Mouse (Mus musculus) lung, adult 2 months (tissue): ENCODE results near the gene Ano5. TPM values are rescaled to one million over a fixed set of nuclear protein-coding genes. Genes with fewer than 3 reads are reported as not detected.

Experiments used
- DNase-seq: peaks from one replicate; pipeline ENCODE4 v3.0.0; 2022
- H3K4me1 ChIP-seq: fragments of 200-500 bp; 2 replicates; pipeline ENCODE4 v1.6.1; 2011; ENCODE audit warnings: low read length; ENCODE audit not compliant: control insufficient read depth, insufficient read depth
- H3K4me3 ChIP-seq: fragments of 200-500 bp; replicated peaks from 2 replicates; pipeline ENCODE3; 2011; ENCODE audit warnings: low read depth, mild to moderate bottlenecking, control low read depth, low read length; ENCODE audit errors: extremely low read depth
- CTCF ChIP-seq: fragments of 200-500 bp; IDR thresholded peaks from 2 replicates; pipeline ENCODE4 v1.5.1; 2011; ENCODE audit warnings: mild to moderate bottlenecking, low read length, control low read depth; ENCODE audit not compliant: insufficient read depth
- POLR2A ChIP-seq: fragments of 200-500 bp; IDR thresholded peaks from 2 replicates; pipeline ENCODE4 v1.6.1; 2011; ENCODE audit warnings: low read depth, mild to moderate bottlenecking, control low read depth, low read length, borderline replicate concordance; ENCODE audit errors: extremely low read depth
- whole genome bisulfite sequencing: fragments of 180-500 bp; shearing (Covaris S2); methylation state at CpG from one replicate; pipeline ENCODE4 v1.1.7; 2018; 5-methylcytosine and 5-hydroxymethylcytosine counted together
- polyA plus RNA-seq: library from polyadenylated mRNA; depleted of rRNA; stranded (reverse); fragments of >200 nt; gene quantifications from 2 replicates; pipeline ENCODE4 v1.2.3, GENCODE M21; 2012

Ano5 gene
- polyA plus RNA-seq, 1 experiment = 0.53 TPM

DNA sequence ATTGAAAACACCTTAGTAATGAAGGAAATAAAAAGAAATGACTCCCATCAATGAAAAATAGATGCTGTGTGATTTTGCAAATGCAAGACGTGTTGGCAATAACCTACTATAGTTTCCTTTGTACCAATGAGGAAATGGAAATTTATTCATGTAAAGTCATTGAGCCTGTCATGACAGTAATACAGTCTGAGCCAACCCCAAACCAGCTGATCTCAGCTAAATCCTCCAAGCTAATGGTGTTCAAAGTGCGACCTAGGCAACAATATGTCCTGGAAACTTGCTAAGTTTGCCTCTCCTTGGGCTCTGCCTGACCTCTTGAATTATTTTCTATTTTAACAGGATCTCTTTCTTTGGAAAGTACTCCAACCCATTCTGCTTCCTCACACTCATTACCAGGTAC, 107.6 kb downstream of the Ano5 start:
- WGBS = 31% methylated on average over 2 of the region's 2 CpGs
- Histone ChIP-seq H3K4me3 (no peak overlapping the region), H3K4me1 (no peaks in the 10 kb centered on the region)
- no peak for DNase-seq
- TF ChIP-seq CTCF (no peak), POLR2A (no peak)

DNA sequence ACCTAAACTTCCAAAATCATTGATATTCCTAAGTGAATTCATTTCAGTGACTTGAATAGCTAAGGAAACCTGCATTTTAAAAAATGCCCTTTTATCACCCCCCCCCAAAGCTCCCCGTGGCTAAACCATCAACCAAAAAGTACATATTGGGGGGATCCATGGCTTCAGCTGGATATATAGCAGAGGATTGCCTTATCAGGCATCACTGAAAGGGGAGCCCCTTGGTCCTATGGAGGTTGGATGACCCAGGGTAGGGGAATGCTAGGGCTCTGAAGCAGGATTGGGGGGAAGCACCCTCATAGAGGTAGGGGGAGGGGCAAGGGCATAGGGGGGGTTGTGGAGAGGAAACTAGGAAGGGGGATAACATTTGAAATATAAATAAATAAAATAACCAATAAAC, 109.1 kb downstream of the Ano5 start:
- no peak for DNase-seq

DNA sequence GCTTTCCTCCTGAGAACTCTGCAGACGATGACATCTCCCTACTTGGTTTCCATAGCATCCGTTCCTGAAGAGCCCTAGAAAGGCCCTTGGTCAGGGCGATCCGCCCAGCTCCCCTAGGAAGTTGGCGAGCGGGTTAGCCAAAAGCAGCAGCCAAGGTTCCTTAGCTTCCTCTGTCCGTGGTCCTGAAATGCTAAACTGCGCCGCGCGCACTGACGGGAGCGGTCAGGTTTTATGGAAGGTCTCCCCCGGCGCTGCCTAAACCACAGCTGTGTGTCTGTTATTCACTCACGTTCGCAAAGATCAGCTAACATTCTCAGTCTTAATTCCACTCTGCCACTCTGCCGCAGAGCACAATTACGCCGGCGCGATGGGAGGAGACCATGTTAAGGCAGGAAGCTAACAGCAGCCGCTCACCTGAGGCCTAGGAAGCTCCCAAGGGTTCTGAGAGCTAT, 110.9 kb downstream of the Ano5 start, which contains the start of gene Slc17a6:
TSS of gene Slc17a6 (plus strand) at position 313 of the 452 bp plus-strand sequence.
- DNase-seq = no peak
- WGBS = 3% methylated on average over 23 of the region's 23 CpGs
- TF ChIP-seq CTCF = no peak
- TF ChIP-seq POLR2A = no peak
- H3K4me1 ChIP-seq = no peaks in the 10 kb centered on the region
- H3K4me3 ChIP-seq = no peak within 1 kb of the TSS

More for the DNA sequence above, 109.1 kb downstream of the Ano5 start:
- WGBS = 24% methylated on average over 1 of the region's 1 CpGs
- H3K4me1 ChIP-seq = no peaks in the 10 kb centered on the region
- TF ChIP-seq POLR2A = no peak
- TF ChIP-seq CTCF = no peak
- no peak overlapping the region for H3K4me3 ChIP-seq

DNA sequence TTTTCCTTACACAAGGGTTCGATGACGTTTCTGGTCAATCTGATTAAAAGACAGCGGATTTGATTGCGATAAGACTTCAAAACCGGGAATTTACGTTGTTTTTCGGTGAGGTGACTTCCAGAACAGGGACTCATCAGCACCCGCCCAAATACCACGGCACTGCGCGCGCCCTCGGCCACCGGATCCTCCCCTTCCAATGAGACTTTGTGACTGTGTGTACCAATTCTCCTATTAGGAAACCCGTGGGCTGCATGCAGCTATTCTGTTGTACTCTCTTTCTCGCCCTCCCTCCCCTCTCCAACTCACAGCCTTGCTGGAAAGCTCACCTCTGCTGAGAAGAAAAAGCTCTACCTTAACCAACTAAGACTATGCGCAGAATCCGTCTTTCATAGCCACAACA, 111.4 kb downstream of the Ano5 start:
- DNase-seq = no peak
- no peaks in the 10 kb centered on the region for H3K4me1 ChIP-seq
- 3% methylated on average over 18 of the region's 18 CpGs for WGBS
- H3K4me3 ChIP-seq = no peak overlapping the region
- TF ChIP-seq POLR2A (no peak), CTCF (no peak)

DNA sequence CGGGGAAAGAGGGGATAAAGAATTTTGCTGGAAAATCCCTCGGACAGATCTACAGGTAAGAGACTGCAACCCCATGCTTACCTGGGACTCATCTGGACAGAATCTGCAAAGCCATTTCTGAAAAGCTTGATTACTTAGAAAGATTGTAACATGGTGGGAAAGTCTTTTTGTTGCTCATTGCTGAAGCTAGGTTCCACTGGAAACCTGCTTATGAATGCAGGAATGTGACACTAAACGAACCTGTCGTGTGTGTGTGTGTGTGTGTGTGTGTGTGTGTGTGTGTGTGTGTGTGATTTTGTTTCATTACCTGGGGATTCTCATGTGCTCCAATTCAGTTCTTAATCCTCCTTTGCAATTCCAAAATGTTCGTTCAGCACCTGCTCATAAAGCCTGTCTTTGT, 111.8 kb downstream of the Ano5 start:
- 4% methylated on average over 5 of the region's 5 CpGs for WGBS
- H3K4me3 ChIP-seq = no peak overlapping the region
- H3K4me1 ChIP-seq = no peaks in the 10 kb centered on the region
- DNase-seq = no peak
- TF ChIP-seq POLR2A = no peak
- no peak for TF ChIP-seq CTCF

DNA sequence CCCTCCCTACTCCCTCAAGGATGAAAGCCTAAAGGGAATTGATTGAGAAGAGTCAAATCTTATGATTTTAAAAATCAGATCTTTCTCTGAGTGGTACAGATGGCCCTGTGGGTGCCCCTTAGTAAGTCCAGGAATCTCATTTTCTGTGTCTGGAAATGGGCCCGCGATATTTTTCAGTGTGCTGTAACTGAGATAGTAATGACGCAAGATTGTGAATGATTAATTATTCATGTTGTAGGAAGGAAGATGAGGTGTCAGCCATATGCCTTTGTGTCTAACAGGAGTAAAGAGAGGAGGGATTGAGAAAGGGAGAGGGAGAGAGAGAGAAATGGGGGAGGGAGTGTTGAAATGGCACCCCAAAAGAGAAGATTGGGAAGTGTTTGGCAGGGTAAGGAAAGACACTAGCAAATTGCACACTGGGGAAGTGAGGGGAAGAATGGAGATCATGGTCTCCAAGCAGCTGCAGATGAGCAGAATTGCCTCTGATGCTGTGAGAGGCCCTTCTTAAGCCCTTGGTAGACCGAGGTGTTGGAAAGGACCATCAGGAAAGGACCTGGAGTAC, 113.6 kb downstream of the Ano5 start:
- WGBS = 4% methylated on average over 4 of the region's 4 CpGs
- DNase-seq = no peak
- H3K4me3 ChIP-seq = no peak overlapping the region
- H3K4me1 ChIP-seq = no peaks in the 10 kb centered on the region
- TF ChIP-seq POLR2A (no peak), CTCF (no peak)

DNA sequence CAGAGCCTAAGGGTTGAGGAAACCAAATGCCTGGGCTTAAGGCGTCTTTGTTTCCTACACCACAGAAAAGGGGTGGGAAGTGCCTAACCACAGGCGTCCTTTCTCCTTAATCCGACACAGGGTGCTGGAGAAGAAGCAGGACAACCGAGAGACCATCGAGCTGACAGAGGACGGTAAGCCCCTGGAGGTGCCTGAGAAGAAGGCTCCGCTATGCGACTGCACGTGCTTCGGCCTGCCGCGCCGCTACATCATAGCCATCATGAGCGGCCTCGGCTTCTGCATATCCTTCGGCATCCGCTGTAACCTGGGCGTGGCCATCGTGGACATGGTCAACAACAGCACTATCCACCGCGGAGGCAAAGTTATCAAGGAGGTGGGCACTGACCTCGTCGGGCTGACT, 114.3 kb downstream of the Ano5 start:
- no peaks in the 10 kb centered on the region for H3K4me1 ChIP-seq
- H3K4me3 ChIP-seq = no peak overlapping the region
- no peak for DNase-seq
- TF ChIP-seq CTCF (no peak), POLR2A (no peak)
- 1% methylated on average over 23 of the region's 23 CpGs for WGBS

DNA sequence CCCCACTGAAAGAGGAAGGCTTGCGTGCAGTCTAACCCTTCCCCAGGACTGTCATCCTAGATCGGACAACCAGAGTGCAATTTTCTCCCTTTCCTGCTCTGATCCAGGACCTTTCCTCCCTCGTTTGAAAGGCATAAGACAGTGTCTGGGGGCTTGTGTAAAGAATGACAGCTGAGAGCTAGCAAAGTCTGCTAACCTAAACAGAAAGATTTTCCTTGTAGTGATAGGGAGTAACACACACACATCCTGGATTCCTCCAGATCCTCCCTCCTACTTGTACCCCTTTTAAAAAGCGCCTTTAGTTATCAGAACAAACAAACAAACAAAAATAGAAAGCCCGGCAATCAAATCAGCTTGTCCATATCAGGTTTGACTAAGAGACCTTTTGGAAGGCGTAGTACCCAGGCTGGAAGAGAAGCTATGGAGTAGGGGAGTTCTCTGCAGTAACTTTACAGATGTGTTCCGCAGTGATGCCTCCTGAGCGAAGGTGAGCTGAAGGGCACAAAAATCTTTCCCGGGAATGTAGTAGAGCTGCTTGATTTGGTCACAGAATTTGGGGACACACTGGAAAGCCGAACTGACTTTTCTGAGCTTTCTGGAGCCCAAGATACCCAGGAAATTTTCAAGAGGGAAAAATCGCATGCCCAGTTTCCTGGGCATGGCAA, 114.9 kb downstream of the Ano5 start:
- no peak for TF ChIP-seq CTCF
- TF ChIP-seq POLR2A = no peak
- Histone ChIP-seq H3K4me1 (no peaks in the 10 kb centered on the region), H3K4me3 (no peak overlapping the region)
- 7% methylated on average over 11 of the region's 11 CpGs for WGBS
- DNase-seq = no peak

DNA sequence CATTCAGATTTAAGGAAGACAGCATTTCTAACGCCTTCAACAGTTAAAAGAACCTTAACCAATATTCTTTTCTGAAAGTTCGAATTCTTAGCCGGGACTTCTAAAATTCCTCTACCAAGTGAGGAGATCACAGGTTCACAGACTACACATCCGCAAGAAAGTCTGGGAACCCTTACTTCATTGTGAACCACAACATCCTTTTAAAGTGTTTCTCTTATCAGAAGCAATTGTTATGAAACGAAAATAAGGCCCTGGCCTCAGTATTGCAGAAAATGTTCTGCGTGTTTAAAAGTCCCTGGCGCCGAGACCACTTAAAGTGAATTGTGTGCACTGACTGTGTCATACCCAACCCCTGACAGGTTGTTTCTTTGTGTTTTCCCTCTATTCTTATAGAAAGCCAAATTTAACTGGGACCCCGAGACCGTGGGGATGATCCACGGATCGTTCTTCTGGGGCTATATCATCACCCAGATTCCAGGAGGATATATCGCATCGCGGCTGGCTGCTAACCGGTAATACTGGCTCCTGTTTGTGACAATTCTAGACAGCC, 115.7 kb downstream of the Ano5 start:
- no peak overlapping the region for H3K4me3 ChIP-seq
- no peaks in the 10 kb centered on the region for H3K4me1 ChIP-seq
- 4% methylated on average over 16 of the region's 16 CpGs for WGBS
- TF ChIP-seq POLR2A = no peak
- TF ChIP-seq CTCF = no peak
- DNase-seq = no peak
